1 mouse cellular context compared by ENCODE assay signal in genomic region chr7:116446645-116447044, GRCm38 (mm10).
A peak's percentile ranks its signal among the peaks of the same experiment; 100 is the strongest.
TF ChIP-seq lines count a peak whose summit lies in the region.

No protein-coding gene starts in this region.

TF ChIP-seq in CH12.LX, 34 proteins besides CTCF, POLR2A, EP300 and RAD21 (continued from another document):
- TF ChIP-seq MAFK (IDR thresholded peaks at IDR 0.05; ENCODE audit: insufficient replicate concordance, low read length), result 0 out of 2 replicates have a peak, but pooled peaks have one; percentile 20
